Mouse (Mus musculus) granulocyte monocyte progenitor cell, adult 5-6 weeks (primary cell): ENCODE measurements at regions not wholly inside any gene's neighbourhood (a gene's known extent, or its start where the extent isn't known, plus 50 kb on each side); places are given as distances from the start of the nearest gene placed in this dataset.

Experiments used
- ATAC-seq: replicated peaks from 2 replicates; pipeline ENCODE4 v1.8.0; 2016; ENCODE audit warnings: mild to moderate bottlenecking, moderate TSS enrichment, inconsistent platforms; ENCODE audit not compliant: poor library complexity, severe bottlenecking

DNA sequence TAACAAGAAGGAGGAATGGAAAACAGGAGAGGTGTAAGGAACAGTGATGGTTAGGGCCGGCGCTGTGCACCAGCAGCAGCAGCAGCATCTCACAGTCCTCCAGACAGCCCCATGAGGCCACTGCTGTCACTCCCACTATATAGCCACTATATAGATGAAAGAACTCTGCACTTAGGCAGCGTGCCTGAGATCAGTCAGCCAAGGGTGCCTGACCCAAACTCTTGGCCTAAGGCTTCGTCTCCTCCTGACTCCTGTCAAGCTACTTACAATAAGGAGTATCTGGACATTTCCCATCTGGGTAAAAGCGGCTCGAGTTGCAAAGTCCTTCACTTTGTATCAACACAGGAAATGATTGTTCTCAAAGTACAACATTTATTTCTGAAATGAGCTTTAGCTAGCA lies 100.8 kb upstream of the Selenok start:
- ATAC-seq, result no peak

DNA sequence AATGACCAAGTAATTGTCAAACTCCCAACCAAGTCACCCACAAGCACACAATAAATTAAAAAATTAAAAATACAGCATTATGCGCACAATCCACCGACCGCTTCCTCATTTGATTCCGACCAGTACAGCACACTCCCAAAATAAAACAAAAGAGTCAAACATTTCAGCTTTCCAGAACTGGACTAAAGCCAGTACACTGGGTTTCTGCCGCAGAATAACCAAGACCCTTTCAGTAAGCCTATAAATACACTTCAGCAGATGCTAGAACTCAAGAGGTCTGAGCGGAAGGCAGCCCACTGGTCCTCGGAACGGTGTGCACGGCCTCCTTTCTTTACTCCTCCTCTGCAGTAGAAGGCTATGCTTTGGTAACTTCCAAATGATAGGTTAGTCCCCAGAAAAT lies 98.2 kb upstream of the Selenok start:
- ATAC-seq, result no peak

DNA sequence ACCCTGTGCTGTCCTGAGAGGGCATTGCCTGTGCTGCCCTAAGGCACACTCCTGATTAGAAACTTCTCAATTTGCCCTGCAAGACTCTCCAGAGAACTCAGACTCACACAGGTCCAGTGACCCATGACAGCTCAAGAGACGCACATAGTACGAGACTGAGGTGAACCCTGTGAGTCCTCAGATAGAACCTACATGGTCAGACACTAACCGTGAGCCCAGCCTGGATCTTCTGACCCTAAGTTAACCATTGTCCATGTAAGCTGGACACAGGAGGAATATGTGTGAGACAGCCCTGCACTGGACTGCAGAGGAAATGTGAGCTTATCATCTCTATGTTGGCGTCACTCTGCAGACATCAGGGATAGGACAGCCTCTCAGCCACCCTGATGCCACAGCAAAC lies 91.4 kb upstream of the Selenok start:
- no peak for ATAC-seq

DNA sequence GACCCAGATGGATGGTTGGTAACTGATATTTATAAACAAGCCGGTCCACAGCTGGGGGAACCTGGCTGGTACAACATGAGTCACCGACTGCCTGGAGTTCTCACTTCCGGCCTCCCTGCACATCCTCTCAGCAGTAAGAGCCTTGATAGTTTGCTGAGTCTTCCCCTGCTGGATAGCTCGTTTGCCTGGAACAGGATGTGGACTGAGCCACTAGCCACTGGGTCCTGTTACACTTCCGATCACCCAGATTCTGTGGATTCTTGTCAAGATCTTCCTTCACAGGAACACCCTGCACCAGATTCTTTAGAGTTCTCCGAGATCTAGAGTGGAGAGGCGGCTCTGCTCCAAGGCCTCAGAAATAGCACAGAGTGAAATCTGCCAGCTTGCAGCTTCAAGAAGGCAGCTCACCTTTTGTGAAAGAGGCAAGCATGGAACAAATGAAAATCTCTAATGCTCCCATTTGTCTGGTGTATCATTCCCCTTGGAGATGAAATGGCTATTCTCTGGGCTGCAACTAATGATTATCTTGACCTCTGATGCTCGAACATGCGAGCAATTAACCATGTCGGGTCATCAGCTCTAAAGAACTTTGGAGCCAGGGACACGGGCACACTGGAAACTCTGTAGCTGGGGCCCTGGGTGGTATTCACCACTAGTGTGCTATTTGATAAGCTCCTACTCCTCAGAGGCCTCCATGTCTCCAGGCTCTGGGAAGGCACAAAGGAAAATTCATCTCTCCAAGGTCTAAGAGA lies 90.3 kb upstream of the Selenok start:
- no peak for ATAC-seq

DNA sequence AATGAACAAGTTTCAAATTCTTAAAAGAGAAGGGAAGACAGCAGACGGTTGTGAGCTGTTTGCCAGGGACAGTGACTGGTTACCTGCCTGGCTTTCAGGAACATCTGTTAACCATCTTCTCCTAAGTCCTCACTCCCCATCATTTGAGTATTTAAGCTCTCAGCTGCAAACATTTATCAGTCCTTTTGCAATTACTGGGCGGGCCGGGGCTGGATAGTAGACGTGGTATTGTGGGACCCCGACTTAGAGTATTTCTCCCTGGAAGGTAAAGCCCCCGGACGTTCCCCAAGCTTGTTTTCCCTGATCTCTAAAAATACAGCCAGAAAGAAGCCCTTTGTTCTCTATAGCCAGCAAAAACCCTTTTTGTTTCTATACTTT lies 89.7 kb upstream of the Selenok start:
- ATAC-seq, result no peak

DNA sequence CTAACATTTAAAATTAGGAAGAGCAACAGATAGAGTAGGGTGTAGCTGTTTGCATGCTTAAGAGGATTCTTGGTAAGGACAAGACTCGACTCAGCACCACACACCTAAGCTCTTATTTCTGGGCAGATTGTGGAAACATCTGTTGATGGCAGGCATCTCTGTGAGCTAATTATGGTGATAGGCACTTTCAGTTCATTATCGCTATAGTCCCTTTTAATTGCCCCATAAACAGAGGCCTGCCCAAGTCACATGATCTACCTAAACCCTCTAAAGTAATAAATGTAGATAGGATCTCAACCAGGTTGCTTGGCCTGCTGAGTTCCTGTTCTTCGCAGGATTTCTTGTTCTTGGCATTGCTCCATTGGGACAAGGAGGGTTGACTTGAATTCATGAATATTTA lies 88.8 kb upstream of the Selenok start:
- ATAC-seq, result no peak

DNA sequence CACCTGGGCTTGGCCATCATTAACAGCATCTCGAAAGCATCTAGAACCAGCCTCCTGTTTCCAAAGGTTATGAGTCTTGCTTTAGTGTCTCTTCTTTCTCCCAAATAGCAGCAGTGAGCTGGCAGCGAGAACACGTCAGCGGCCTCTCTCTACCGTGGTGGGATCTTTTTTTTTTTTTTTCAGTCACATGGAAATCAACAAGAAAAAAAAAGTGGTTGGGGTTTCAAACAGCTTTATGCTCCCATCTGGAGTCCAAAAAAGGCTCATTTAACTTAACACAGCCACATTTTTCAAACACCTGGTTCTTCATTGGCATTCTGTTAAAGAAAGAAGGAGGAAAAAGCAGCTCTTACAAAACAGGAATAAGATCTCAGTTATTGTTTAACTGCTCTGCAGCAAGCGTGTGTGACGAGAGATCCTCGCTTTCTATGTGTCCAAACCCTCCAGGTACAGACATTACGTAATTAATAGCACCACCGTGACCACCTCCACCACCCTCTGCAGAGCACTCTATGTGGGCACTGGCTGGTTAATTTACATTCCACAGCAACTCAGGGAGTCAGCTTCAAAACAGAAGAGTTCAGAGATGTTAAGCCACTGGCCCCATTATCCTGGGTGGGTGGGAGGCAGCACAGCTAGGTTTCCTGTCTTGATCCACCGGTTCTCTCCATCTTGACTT lies 85.3 kb upstream of the Selenok start:
- no peak for ATAC-seq

DNA sequence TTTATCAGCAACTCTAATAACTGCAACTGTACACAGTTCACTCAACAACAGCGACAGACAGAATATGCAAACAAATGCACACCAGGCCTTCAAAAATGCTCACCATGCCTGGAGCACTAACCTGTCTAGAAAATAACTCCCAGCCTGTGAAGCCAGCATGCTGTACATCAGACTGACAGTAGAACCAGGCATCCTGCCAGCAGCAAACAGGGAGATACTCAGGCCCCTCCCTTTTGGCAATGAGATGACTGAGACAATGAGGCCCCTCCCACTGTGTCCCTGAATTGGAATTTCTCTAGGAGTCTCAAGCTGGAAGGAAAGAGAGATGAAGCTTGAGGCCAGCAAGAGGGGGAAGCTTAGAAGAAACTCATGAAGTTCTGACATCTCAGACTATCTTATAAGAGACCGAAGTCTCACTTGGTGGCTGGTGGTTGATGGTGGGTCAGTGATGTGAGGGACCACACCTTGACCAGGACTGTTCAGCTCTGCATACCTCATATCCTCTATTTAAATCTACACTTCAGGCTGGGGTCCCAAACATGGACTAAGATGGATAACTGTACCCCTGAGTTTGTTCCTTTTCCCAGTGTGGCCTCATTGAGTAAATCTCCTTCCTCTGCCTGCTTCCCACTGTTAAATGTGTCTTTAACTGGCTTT lies 72.6 kb upstream of the Selenok start:
- ATAC-seq, result no peak

DNA sequence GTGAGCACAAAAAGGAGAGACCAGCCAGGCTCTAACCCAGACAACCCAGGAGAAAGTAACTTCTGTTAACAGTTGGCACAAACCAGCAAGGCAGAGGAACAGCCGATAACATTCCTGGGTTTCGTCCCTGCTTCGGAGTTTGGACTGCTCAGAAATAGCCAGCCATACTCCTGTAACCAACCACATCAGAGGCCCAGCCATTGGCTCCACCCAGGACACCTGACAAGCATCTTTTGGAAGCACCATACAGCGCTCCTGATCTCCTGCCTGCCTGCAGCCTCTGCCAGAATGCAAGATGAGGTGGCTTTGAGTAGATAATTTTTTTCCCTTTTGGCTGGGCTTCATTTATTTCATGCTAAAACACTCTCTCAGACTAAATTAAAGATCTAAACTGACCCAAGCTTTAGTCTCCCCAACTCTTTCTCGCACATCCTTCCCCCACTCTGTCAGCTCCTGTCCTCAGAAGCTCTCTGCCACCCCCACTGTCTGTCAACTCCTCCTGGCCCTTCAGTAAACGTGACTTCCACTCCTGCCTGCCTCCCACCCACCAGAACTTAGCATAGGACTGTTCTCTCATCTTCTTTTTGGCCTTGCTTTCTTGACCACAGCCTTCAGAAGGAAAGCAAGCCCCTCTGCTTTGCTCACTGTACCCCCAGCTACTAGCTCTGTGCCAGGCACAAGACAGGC lies 72.0 kb upstream of the Selenok start:
- no peak for ATAC-seq

DNA sequence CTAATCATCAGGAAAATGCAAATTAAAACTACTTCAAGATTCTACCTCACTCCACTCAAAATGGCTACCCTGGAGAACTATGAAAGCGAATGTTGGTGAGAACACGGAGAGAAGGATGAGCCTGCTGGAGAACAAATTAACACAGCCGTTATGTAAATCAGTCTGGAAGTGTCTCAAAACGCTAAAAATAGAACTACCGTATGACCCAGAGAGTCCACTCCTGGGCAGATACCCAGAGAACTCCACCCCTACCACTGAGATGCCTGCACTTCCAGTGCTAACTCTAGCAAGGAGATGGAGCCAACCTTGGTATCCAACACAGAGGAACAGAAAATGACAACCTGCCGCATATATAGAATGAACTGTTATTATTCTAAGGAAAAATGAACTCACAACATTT lies 67.2 kb upstream of the Selenok start:
- ATAC-seq, result no peak

DNA sequence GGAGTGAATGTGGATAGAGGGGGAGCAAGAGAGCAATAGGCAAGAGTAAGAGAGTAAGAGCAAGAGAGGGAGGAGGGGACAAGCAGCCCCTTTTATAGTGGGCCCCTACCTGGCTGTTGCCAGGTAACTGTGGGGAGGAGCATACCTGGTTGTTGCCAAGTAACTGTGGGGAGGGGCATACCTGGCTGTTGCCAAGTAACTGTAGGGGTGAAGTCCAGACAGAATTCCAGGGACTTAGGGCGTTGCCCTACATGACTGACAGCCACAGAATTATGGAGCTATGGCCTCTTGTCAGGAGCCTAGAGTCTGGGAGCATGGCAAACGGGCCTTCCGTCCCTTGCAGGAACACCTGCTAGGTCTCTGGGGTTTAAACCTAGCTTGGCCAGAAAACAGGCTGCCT lies 64.5 kb upstream of the Selenok start:
- no peak for ATAC-seq

DNA sequence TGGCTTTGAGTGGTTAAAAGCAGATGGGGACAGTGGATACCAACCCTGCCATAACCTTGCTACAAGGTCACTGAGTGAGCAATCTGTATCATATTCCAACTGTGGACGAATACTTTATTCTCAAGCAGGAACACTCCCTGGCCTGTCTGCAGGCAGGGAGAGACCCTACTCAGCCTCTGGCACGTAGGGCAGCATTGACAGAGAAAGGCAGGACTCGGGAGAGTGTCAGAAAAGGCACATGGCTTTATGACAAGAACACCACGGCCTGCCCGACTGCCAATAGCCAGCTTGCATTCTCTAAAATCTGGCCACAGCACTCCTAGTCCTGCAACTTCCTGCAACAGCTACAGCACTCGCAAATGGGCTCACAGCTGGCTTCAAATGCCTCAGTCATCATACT lies 63.3 kb upstream of the Selenok start:
- no peak for ATAC-seq

DNA sequence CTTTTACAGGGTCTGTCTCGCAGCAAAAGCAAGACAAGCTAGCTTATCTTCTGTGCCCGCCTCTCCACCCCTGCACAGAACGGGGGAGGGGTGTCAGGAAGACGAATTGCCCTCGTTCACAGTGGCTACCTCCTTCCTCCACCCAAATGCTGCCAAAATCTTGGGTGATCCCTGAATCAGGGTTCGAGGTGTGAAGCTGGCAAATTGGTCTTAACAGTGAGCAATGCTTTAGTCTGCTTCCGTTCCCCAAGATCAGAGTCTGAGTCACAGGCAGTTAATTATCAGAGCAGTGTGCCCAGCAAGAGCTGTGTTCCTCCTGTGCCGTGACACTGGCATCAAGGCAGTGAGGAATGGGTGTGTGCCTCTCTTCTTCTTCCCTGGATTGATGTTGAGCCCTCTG lies 58.4 kb upstream of the Selenok start:
- no peak for ATAC-seq
